Mouse (Mus musculus) layer of hippocampus, postnatal 10 days (tissue): ENCODE results near the gene Chit1. TPM values are rescaled to one million over a fixed set of nuclear protein-coding genes. Genes with fewer than 3 reads are reported as not detected.

Experiments
- DNase-seq, 2 experiments: peaks; one replicate each; pipeline ENCODE4 v3.0.0; 2021; ENCODE audit warnings: low spot score in 2 of 2
- long read RNA-seq: library from polyadenylated mRNA; stranded (forward); transcript quantifications from one replicate; pipeline ENCODE4 v2.0.0, GENCODE M21; 2023
- total RNA-seq, 2 experiments: library from RNA; stranded (reverse); gene quantifications; 2 replicates each; pipeline ENCODE4 v1.2.3; 2021

The Chit1 gene
- under 1 TPM; 0.51 to 0.53 TPM for total RNA-seq
- long read RNA-seq, partial matches to known transcripts = 2 of 2 reads
- long read RNA-seq, other reads (novel, unspliced or antisense) = 0 of 2 reads

GRCm38 (mm10) chr1:134110979-134111378, at the start of gene Chit1:
Gene Chit1, plus strand, starts transcription at chr1:134111242.
- DNase-seq = no peak

- no peak for DNase-seq
These were observed 49.1 kb upstream of the Chit1 start for GRCm38 (mm10) chr1:134061915-134062314.

GRCm38 (mm10) chr1:134062411-134063085, 48.5 kb upstream of the Chit1 start:
- DNase-seq = peak; percentile 54 to 69

- DNase-seq = peak; percentile 57 to 75
These were observed 47.8 kb upstream of the Chit1 start for GRCm38 (mm10) chr1:134063086-134063772.

- no peak for DNase-seq
These were observed 47.3 kb upstream of the Chit1 start for GRCm38 (mm10) chr1:134063773-134064125.

- DNase-seq = no peak
These were observed 46.7 kb upstream of the Chit1 start for GRCm38 (mm10) chr1:134064296-134064831.

GRCm38 (mm10) chr1:134065241-134065809, 45.7 kb upstream of the Chit1 start:
- DNase-seq = no peak

- DNase-seq = no peak
These were observed 44.5 kb upstream of the Chit1 start for GRCm38 (mm10) chr1:134066554-134066953.

- no peak for DNase-seq
These were observed 43.9 kb upstream of the Chit1 start for GRCm38 (mm10) chr1:134067143-134067619.

GRCm38 (mm10) chr1:134070099-134070669, 40.9 kb upstream of the Chit1 start:
- no peak for DNase-seq

GRCm38 (mm10) chr1:134071411-134072018, 39.5 kb upstream of the Chit1 start:
- no peak for DNase-seq

GRCm38 (mm10) chr1:134073061-134073564, 37.9 kb upstream of the Chit1 start:
- no peak for DNase-seq

- no peak for DNase-seq
These were observed 37.4 kb upstream of the Chit1 start for GRCm38 (mm10) chr1:134073658-134074057.

GRCm38 (mm10) chr1:134074184-134074583, 36.9 kb upstream of the Chit1 start:
- no peak for DNase-seq

- DNase-seq = no peak
These were observed 36.4 kb upstream of the Chit1 start for GRCm38 (mm10) chr1:134074606-134075005.

GRCm38 (mm10) chr1:134075532-134075931, 35.5 kb upstream of the Chit1 start:
- no peak for DNase-seq

GRCm38 (mm10) chr1:134076789-134077188, 34.3 kb upstream of the Chit1 start:
- no peak for DNase-seq

GRCm38 (mm10) chr1:134077389-134078060, 33.5 kb upstream of the Chit1 start:
- peak; percentile 41 to 48 for DNase-seq

- peak in 1 of 2 experiments; percentile 47 for DNase-seq
These were observed 32.8 kb upstream of the Chit1 start for GRCm38 (mm10) chr1:134078061-134078795.
